Comparison of ENCODE assay signal across 15 mouse cellular contexts in the genomic region with DNA sequence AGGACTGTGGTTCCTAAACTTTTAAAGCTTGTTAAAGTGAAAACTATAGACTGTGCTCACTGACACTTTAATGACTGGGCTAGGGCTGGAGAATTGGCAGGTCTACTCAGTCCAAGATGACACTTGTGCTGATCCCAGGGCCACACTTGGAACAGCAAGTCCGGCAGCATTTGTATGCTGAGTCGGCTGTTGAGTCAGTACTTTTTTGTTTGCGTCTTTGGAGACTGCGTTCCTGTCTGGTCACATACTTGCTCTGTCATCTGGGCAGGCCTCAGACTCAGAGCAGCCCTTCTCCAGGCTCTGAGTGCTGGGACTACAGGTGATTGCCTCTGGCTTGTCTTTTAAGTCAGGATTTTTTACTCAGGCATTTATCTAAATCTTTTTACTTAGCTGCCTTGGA. TPM values are rescaled to one million over a fixed set of nuclear protein-coding genes. Genes with fewer than 3 reads are reported as not detected.
DNase-seq lines count a peak whose midpoint lies in the region; ATAC-seq and TF ChIP-seq lines count a peak whose summit lies in the region.
"Had no signal": no experiment of that assay in that cellular context is flagged by ENCODE, and none has a peak within 500 bp of the region (broad histone marks: within the 10 kb centered on the region; RNA-seq: fewer than 3 reads in every experiment).

No protein-coding gene starts in this region.

- H3K4me2 ChIP-seq in midbrain, embryonic 12.5 days (replicated peaks) = no peak overlapping the region
- no peak overlapping the region for H3K4me2 ChIP-seq in midbrain, embryonic 15.5 days
- no peak overlapping the region for H3K4me2 ChIP-seq in hindbrain, embryonic 15.5 days
- no peak overlapping the region for H3K4me2 ChIP-seq in stomach, postnatal 0 days (replicated peaks; ENCODE audit: low read depth)
- no peak overlapping the region for H3K4me2 ChIP-seq in intestine, embryonic 16.5 days (ENCODE audit: low read depth, low read length)
- H3K4me2 ChIP-seq: stomach, embryonic 15.5 days had no signal

- peak overlapping the region; percentile 35; the same call in 1 of the 2 replicates for H3K27ac ChIP-seq in midbrain, embryonic 12.5 days (replicated peaks)
- H3K27ac ChIP-seq in midbrain, embryonic 15.5 days = no peak overlapping the region
- peak overlapping the region; percentile 43 for H3K27ac ChIP-seq in hindbrain, embryonic 15.5 days (replicated peaks)
- 0 out of 2 replicates have a peak overlapping the region, but pooled peaks have one; percentile 35 for H3K27ac ChIP-seq in stomach, postnatal 0 days (replicated peaks)
- H3K27ac ChIP-seq in intestine, embryonic 16.5 days (ENCODE audit: low read length) = no peak overlapping the region
- H3K27ac ChIP-seq: stomach, embryonic 15.5 days had no signal

- H3K36me3 ChIP-seq in midbrain, embryonic 12.5 days = peaks cover 65% of the 10 kb centered on the region
- peaks cover 38% of the 10 kb centered on the region for H3K36me3 ChIP-seq in midbrain, embryonic 15.5 days (replicated peaks)
- peaks cover 76% of the 10 kb centered on the region for H3K36me3 ChIP-seq in hindbrain, embryonic 15.5 days
- H3K36me3 ChIP-seq in stomach, postnatal 0 days (ENCODE audit: control insufficient read depth, insufficient read depth, low read length) = peaks cover 5% of the 10 kb centered on the region
- H3K36me3 ChIP-seq in intestine, embryonic 16.5 days (ENCODE audit: control insufficient read depth, insufficient read depth, low read length) = no peaks in the 10 kb centered on the region

- ATAC-seq in midbrain, embryonic 12.5 days (ENCODE audit: low FRiP score, low read depth) = no peak
- ATAC-seq in midbrain, embryonic 15.5 days (replicated peaks) = no peak
- no peak for ATAC-seq in hindbrain, embryonic 15.5 days (ENCODE audit: low FRiP score, low read depth)
- no peak for ATAC-seq in stomach, postnatal 0 days (ENCODE audit: low FRiP score, low TSS enrichment)
- no peak for ATAC-seq in intestine, embryonic 16.5 days
- ATAC-seq: activated CD4-positive, CD25-positive, alpha-beta regulatory T cell, adult 4 months; intestine, postnatal 0 days had no signal

- no peak for TF ChIP-seq EP300 in stomach, postnatal 0 days (optimal IDR thresholded peaks at IDR 0.05)

- TF ChIP-seq CTCF in stomach, postnatal 0 days (IDR thresholded peaks at IDR 0.05; ENCODE audit: low read depth) = no peak

- H3K9ac ChIP-seq in midbrain, embryonic 12.5 days (replicated peaks) = no peak overlapping the region
- H3K9ac ChIP-seq in midbrain, embryonic 15.5 days = no peak overlapping the region
- no peak overlapping the region for H3K9ac ChIP-seq in hindbrain, embryonic 15.5 days
- no peak overlapping the region for H3K9ac ChIP-seq in stomach, postnatal 0 days (ENCODE audit: low read length)
- H3K9ac ChIP-seq in intestine, embryonic 16.5 days (ENCODE audit: low read depth, low read length) = no peak overlapping the region
- H3K9ac ChIP-seq: forebrain, postnatal 0 days; stomach, embryonic 15.5 days had no signal

- H3K9me3 ChIP-seq in midbrain, embryonic 12.5 days = no peaks in the 10 kb centered on the region
- no peaks in the 10 kb centered on the region for H3K9me3 ChIP-seq in midbrain, embryonic 15.5 days
- H3K9me3 ChIP-seq in hindbrain, embryonic 15.5 days = no peaks in the 10 kb centered on the region
- H3K9me3 ChIP-seq in stomach, postnatal 0 days (ENCODE audit: control insufficient read depth, low read length) = no peaks in the 10 kb centered on the region
- H3K9me3 ChIP-seq in intestine, embryonic 16.5 days (ENCODE audit: control insufficient read depth, low read length) = no peaks in the 10 kb centered on the region
- H3K9me3 ChIP-seq: stomach, embryonic 15.5 days had no signal

- no peak overlapping the region for H3K4me3 ChIP-seq in midbrain, embryonic 12.5 days
- H3K4me3 ChIP-seq in midbrain, embryonic 15.5 days = no peak overlapping the region
- H3K4me3 ChIP-seq in hindbrain, embryonic 15.5 days = no peak overlapping the region
- H3K4me3 ChIP-seq in stomach, postnatal 0 days (ENCODE audit: low read depth, low read length) = no peak overlapping the region
- H3K4me3 ChIP-seq in intestine, embryonic 16.5 days (ENCODE audit: low read length) = no peak overlapping the region
- H3K4me3 ChIP-seq: stomach, embryonic 15.5 days had no signal

- no peaks in the 10 kb centered on the region for H3K4me1 ChIP-seq in midbrain, embryonic 12.5 days
- H3K4me1 ChIP-seq in midbrain, embryonic 15.5 days = no peaks in the 10 kb centered on the region
- H3K4me1 ChIP-seq in hindbrain, embryonic 15.5 days (replicated peaks) = 0 out of 2 replicates have a peak, but pooled peaks cover 4% of the 10 kb centered on the region
- no peaks in the 10 kb centered on the region for H3K4me1 ChIP-seq in stomach, postnatal 0 days (replicated peaks; ENCODE audit: control insufficient read depth, insufficient read depth)
- H3K4me1 ChIP-seq in intestine, embryonic 16.5 days (ENCODE audit: control insufficient read depth, insufficient read depth, low read length) = no peaks in the 10 kb centered on the region
- H3K4me1 ChIP-seq: stomach, embryonic 15.5 days had no signal

- H3K27me3 ChIP-seq in midbrain, embryonic 12.5 days = no peaks in the 10 kb centered on the region
- no peaks in the 10 kb centered on the region for H3K27me3 ChIP-seq in midbrain, embryonic 15.5 days (replicated peaks)
- H3K27me3 ChIP-seq in hindbrain, embryonic 15.5 days = no peaks in the 10 kb centered on the region
- H3K27me3 ChIP-seq in stomach, postnatal 0 days (ENCODE audit: control insufficient read depth, insufficient read depth, low read length) = no peaks in the 10 kb centered on the region
- H3K27me3 ChIP-seq in intestine, embryonic 16.5 days (replicated peaks; ENCODE audit: control insufficient read depth, insufficient read depth, low read length) = no peaks in the 10 kb centered on the region
- H3K27me3 ChIP-seq: stomach, embryonic 15.5 days had no signal

- WGBS in midbrain, embryonic 12.5 days = 80% methylated on average over 4 of the region's 4 CpGs
- WGBS in midbrain, embryonic 15.5 days = 86% methylated on average over 4 of the region's 4 CpGs
- WGBS in hindbrain, embryonic 15.5 days = 65% methylated on average over 4 of the region's 4 CpGs
- WGBS in stomach, postnatal 0 days = 76% methylated on average over 4 of the region's 4 CpGs
- WGBS in intestine, embryonic 16.5 days = 78% methylated on average over 4 of the region's 4 CpGs

- DNase-seq in gastrocnemius, adult 8-10 months (ENCODE audit: low spot score in 2 of 2) = peak; percentile 44 to 56
- no peak for DNase-seq in gastrocnemius, postnatal 10 days
- no peak for DNase-seq in stomach, postnatal 0 days (ENCODE audit: low spot score)
- DNase-seq: cerebellum, postnatal 10 days; forebrain, postnatal 0 days; heart, postnatal 10 days; kidney, postnatal 10 days; left cerebral cortex, postnatal 4 days had no signal

RNA-seq across cellular contexts. Expression of a gene that starts 20.9 kb away (rescaled TPM):
- total RNA-seq in gastrocnemius, adult 8-10 months (2022) = 100 to 1,000 TPM; 252 to 313 (median 291) TPM
- 10 to 100 TPM; 51.8 to 58.5 TPM for total RNA-seq in gastrocnemius, postnatal 10 days (2021)
- 30.3 and 32.4 TPM in 2 replicates for polyA plus RNA-seq in midbrain, embryonic 12.5 days (2016; fragmentation: Nextera tagmentation; extraction: Ambion mirVana)
- polyA plus RNA-seq in midbrain, embryonic 15.5 days (2015; fragmentation: Nextera tagmentation; extraction: Ambion mirVana) = 39.3 and 40.1 TPM in 2 replicates
- polyA plus RNA-seq in hindbrain, embryonic 15.5 days (2015; fragmentation: Nextera tagmentation; extraction: Ambion mirVana) = 57.2 and 60.1 TPM in 2 replicates
- 32.7 and 37.6 TPM in 2 replicates for polyA plus RNA-seq in stomach, postnatal 0 days (2015; fragmentation: Nextera tagmentation; extraction: Ambion mirVana)
- 12.0 and 12.4 TPM in 2 replicates for polyA plus RNA-seq in intestine, embryonic 16.5 days (2015; fragmentation: Nextera tagmentation; extraction: Ambion mirVana)

RNA-seq across cellular contexts. Expression of a gene that starts 41.9 kb away (rescaled TPM):
- total RNA-seq in gastrocnemius, adult 8-10 months (2022) = 100 to 1,000 TPM; 185 to 251 (median 205) TPM
- total RNA-seq in gastrocnemius, postnatal 10 days (2021) = 100 to 1,000 TPM; 168 to 183 TPM
- 160 and 164 TPM in 2 replicates for polyA plus RNA-seq in midbrain, embryonic 12.5 days (2016; fragmentation: Nextera tagmentation; extraction: Ambion mirVana)
- polyA plus RNA-seq in midbrain, embryonic 15.5 days (2015; fragmentation: Nextera tagmentation; extraction: Ambion mirVana) = 175 and 178 TPM in 2 replicates
- polyA plus RNA-seq in hindbrain, embryonic 15.5 days (2015; fragmentation: Nextera tagmentation; extraction: Ambion mirVana) = 167 and 168 TPM in 2 replicates
- polyA plus RNA-seq in stomach, postnatal 0 days (2015; fragmentation: Nextera tagmentation; extraction: Ambion mirVana) = 90.4 and 98.1 TPM in 2 replicates
- 136 and 149 TPM in 2 replicates for polyA plus RNA-seq in intestine, embryonic 16.5 days (2015; fragmentation: Nextera tagmentation; extraction: Ambion mirVana)

Comparison
In these comparisons a context has a peak if more than half of its experiments do, and no peak if none do; other contexts are left out.
1. DNase-seq: peak in gastrocnemius, adult 8-10 months (2 of 2); none in gastrocnemius, postnatal 10 days (single experiment) and stomach, postnatal 0 days (single experiment).
2. H3K27ac ChIP-seq: peak in midbrain, embryonic 12.5 days (single experiment), hindbrain, embryonic 15.5 days (single experiment) and stomach, postnatal 0 days (single experiment); none in midbrain, embryonic 15.5 days (single experiment) and intestine, embryonic 16.5 days (single experiment).